Mouse (Mus musculus) C2C12 (cell line): ENCODE results near the gene Trak1. TPM values are rescaled to one million over a fixed set of nuclear protein-coding genes. Genes with fewer than 3 reads are reported as not detected.

Experiments used
- H3K27me3 ChIP-seq: one replicate; pipeline ENCODE4 v1.6.1; 2011; ENCODE audit not compliant: control insufficient read depth, insufficient read depth, insufficient read length
- H3K36me3 ChIP-seq: one replicate; pipeline ENCODE4 v1.6.1; 2011; ENCODE audit not compliant: control insufficient read depth, insufficient read depth
- H3K4me3 ChIP-seq: one replicate; pipeline ENCODE4 v1.5.1; 2011; ENCODE audit warnings: mild to moderate bottlenecking, control low read depth; ENCODE audit not compliant: poor library complexity, insufficient read depth, severe bottlenecking
- H3K79me2 ChIP-seq: one replicate; pipeline ENCODE4 v1.6.1; 2011; ENCODE audit not compliant: control insufficient read depth, insufficient read depth
- H3K79me3 ChIP-seq: one replicate; pipeline ENCODE4 v1.6.1; 2011; ENCODE audit warnings: low read depth, control low read depth
- H3ac ChIP-seq: one replicate; pipeline ENCODE3; 2011; ENCODE audit warnings: low read depth; ENCODE audit not compliant: control insufficient read depth, insufficient read length
- CEBPB ChIP-seq: IDR thresholded peaks from one replicate; pipeline ENCODE4 v1.6.1; 2011; ENCODE audit warnings: low read depth, mild to moderate bottlenecking, control low read depth, moderate library complexity
- CTCF ChIP-seq: IDR thresholded peaks from one replicate; pipeline ENCODE4 v1.5.1; 2011; ENCODE audit not compliant: control insufficient read depth, insufficient read depth, insufficient read length
- FOSL1 ChIP-seq: IDR thresholded peaks from one replicate; pipeline ENCODE4 v1.8.0; 2011; ENCODE audit warnings: mild to moderate bottlenecking, low read length; ENCODE audit not compliant: poor library complexity, insufficient read depth, severe bottlenecking
- MAX ChIP-seq: IDR thresholded peaks from one replicate; pipeline ENCODE4 v1.6.1; 2011; ENCODE audit warnings: mild to moderate bottlenecking, control low read depth
- MYOD1 ChIP-seq: IDR thresholded peaks from one replicate; pipeline ENCODE4 v1.6.1; 2011; ENCODE audit warnings: low read depth; ENCODE audit not compliant: control insufficient read depth, insufficient read length
- MYOG ChIP-seq: IDR thresholded peaks from one replicate; pipeline ENCODE4 v1.6.1; 2011; ENCODE audit not compliant: control insufficient read depth, insufficient read length; ENCODE audit errors: extremely low read depth
- USF1 ChIP-seq: IDR thresholded peaks from one replicate; pipeline ENCODE4 v1.6.1; 2011; ENCODE audit warnings: low read depth, mild to moderate bottlenecking, control low read depth, moderate library complexity
- polyA plus RNA-seq: library from polyadenylated mRNA; unstranded; fragments of >200 nt; fragmentation: generic; extraction: Trizol; gene quantifications from one replicate; pipeline ENCODE4 v1.2.1, GENCODE M21; 2012; ENCODE audit warnings: missing spikeins

Gene Trak1
- polyA plus RNA-seq, 1 experiment = 26.6 TPM

GRCm38 (mm10) chr9:121415626-121416241 is 118.4 kb downstream of the Trak1 start:
- H3K27me3 ChIP-seq = no peaks in the 10 kb centered on the region
- no peak for TF ChIP-seq CTCF
- no peak for TF ChIP-seq MYOG
- no peak for TF ChIP-seq CEBPB
- TF ChIP-seq MYOD1 = no peak
- no peak for TF ChIP-seq USF1
- no peak for TF ChIP-seq MAX
- no peak for TF ChIP-seq FOSL1
- H3K4me3 ChIP-seq = no peak overlapping the region
- H3K79me3 ChIP-seq = no peaks in the 10 kb centered on the region
- H3ac ChIP-seq = no peak overlapping the region
- peaks cover 6% of the 10 kb centered on the region for H3K79me2 ChIP-seq
- H3K36me3 ChIP-seq = no peaks in the 10 kb centered on the region

- H3K79me2 ChIP-seq = peaks cover 6% of the 10 kb centered on the region
- no peaks in the 10 kb centered on the region for H3K27me3 ChIP-seq
- no peaks in the 10 kb centered on the region for H3K36me3 ChIP-seq
- no peak overlapping the region for H3ac ChIP-seq
- TF ChIP-seq MAX (no peak), CTCF (no peak), MYOD1 (no peak), CEBPB (no peak), MYOG (no peak), USF1 (no peak), FOSL1 (no peak)
- H3K79me3 ChIP-seq = no peaks in the 10 kb centered on the region
- no peak overlapping the region for H3K4me3 ChIP-seq
These were observed 119.2 kb downstream of the Trak1 start for GRCm38 (mm10) chr9:121416460-121416859.

- Histone ChIP-seq H3K36me3 (no peaks in the 10 kb centered on the region), H3K27me3 (no peaks in the 10 kb centered on the region)
- TF ChIP-seq MYOG (no peak), CEBPB (no peak), MAX (no peak), USF1 (no peak), CTCF (no peak), MYOD1 (no peak), FOSL1 (no peak)
These were observed 119.8 kb downstream of the Trak1 start for GRCm38 (mm10) chr9:121416872-121417637.

GRCm38 (mm10) chr9:121419011-121419410 is 121.7 kb downstream of the Trak1 start:
- H3K79me2 ChIP-seq = peaks cover 16% of the 10 kb centered on the region
- H3K4me3 ChIP-seq = no peak overlapping the region
- H3K27me3 ChIP-seq = no peaks in the 10 kb centered on the region
- H3K79me3 ChIP-seq = no peaks in the 10 kb centered on the region
- no peak overlapping the region for H3ac ChIP-seq
- H3K36me3 ChIP-seq = no peaks in the 10 kb centered on the region
- no peak for TF ChIP-seq CTCF
- no peak for TF ChIP-seq USF1
- TF ChIP-seq MAX = no peak
- TF ChIP-seq FOSL1 = no peak
- no peak for TF ChIP-seq CEBPB
- TF ChIP-seq MYOG = no peak
- TF ChIP-seq MYOD1 = no peak

More at GRCm38 (mm10) chr9:121416872-121417637, 119.8 kb downstream of the Trak1 start:
- Histone ChIP-seq H3ac (no peak overlapping the region), H3K4me3 (no peak overlapping the region), H3K79me3 (no peaks in the 10 kb centered on the region), H3K79me2 (peaks cover 12% of the 10 kb centered on the region)

GRCm38 (mm10) chr9:121419573-121419972 is 122.3 kb downstream of the Trak1 start:
- H3K27me3 ChIP-seq = no peaks in the 10 kb centered on the region
- no peaks in the 10 kb centered on the region for H3K36me3 ChIP-seq
- no peak overlapping the region for H3ac ChIP-seq
- peaks cover 16% of the 10 kb centered on the region for H3K79me2 ChIP-seq
- H3K79me3 ChIP-seq = no peaks in the 10 kb centered on the region
- no peak overlapping the region for H3K4me3 ChIP-seq
- no peak for TF ChIP-seq FOSL1
- no peak for TF ChIP-seq MYOG
- TF ChIP-seq CTCF = no peak
- no peak for TF ChIP-seq CEBPB
- TF ChIP-seq MAX = no peak
- TF ChIP-seq MYOD1 = no peak
- TF ChIP-seq USF1 = no peak
